Mouse (Mus musculus): Measurements from ENCODE around the gene Itgb6. TPM values are rescaled to one million over a fixed set of nuclear protein-coding genes. Genes with fewer than 3 reads are reported as not detected.

Itgb6 gene
- total RNA-seq, 2 experiments from 2014 or later, result not detected

Other genes starting within 250 kb of the Itgb6 start
- not detected in 2 replicates for gene Pla2r1, start 169.3 kb downstream of the Itgb6 start, total RNA-seq (2015; ENCODE audit: low replicate concordance)
- not detected in 2 replicates for gene Pla2r1, start 169.3 kb downstream of the Itgb6 start, total RNA-seq (2017; ENCODE audit: low replicate concordance)
- 14.4 and 17.2 TPM in 2 replicates for gene Rbms1, start 240.5 kb upstream of the Itgb6 start, total RNA-seq (2015; ENCODE audit: low replicate concordance)
- gene Rbms1, start 240.5 kb upstream of the Itgb6 start, total RNA-seq (2017; ENCODE audit: low replicate concordance), result 5.4 and 17.3 TPM in 2 replicates